Mouse (Mus musculus) v-Abl transformed pro-B cells (cell line): Measurements from ENCODE around the gene Cdh6.

Source experiments
- in situ Hi-C, 2 experiments: fragments of 400-800 bp; cut with MboI; formaldehyde crosslinking; loops; one replicate each; pipeline ENCODE4 v1.15.1; 2025; ENCODE audit not compliant: unreplicated experiment in 2 of 2

Gene Cdh6

DNA sequence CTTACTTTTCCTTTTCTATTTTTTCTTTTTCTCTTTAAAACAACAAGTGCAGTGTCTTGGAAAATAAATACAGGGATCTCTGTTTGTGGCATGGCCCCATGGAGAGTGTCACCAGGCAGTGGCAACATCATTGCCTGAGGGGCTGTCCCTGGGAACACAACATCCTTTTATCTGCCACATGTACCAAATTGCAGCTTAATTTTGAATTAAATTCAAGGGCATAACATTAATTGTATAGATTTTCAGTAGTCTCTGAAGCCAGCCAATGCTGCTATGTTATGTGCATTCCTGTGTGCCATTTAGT is 105.3 kb downstream of the Cdh6 start:
- in situ Hi-C loops: no loop called here

DNA sequence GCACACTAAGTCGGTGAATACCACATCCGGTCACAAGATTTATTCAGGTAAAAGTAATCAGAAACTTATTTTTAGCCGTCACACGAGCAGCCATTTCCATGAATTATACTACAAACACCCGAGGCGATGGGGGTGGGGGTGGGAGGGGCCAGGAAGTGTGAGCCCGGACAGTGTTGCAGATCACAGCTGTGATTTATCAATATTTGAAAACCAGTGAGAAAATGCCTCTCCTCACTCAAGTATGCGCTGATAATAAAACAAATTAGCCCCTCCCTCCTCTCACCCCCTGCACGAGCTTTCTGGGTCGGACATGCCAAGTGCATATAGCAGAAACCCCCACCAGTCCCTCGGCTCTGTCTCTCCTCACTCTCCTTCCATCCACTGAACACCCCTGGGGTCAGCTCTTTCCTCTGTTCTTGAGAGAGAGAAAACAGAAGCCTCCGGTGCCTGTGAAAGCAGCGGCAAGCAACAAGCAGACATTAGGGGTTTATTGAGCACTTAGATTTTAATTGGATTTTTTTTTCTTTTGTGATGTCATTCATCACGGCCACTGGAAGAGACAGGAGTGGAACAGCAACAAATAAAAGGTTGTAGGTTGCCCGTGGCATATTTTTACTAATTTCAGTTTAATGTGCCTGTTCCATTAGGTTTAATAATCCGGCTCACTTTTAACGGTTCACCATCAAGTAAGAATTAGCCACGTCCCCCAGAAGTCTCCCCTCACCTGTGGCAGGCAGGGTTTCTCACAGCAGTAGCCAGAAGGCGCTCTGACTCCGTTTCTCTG is 105.9 kb downstream of the Cdh6 start:
- in situ Hi-C loops: no loop called here

DNA sequence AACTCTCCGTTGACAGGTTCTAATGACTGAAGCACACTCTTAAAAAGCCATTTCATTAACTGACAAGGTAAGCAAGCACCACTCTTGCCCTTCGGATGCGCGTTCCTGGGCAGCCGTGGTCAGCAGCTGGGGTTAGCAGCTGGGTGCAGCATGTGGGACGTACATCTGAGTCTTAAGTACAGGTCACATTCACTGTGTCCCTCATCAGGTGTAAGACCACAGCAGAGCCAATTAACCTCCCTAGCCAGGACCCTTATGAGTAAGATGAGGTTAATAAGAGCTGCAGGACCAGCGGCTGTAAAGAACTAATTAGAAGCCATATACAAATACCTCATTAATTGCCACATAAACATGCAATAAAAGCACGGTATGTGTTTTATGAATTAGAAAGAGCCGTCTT is 106.7 kb downstream of the Cdh6 start:
- in situ Hi-C loops: no loop called here

DNA sequence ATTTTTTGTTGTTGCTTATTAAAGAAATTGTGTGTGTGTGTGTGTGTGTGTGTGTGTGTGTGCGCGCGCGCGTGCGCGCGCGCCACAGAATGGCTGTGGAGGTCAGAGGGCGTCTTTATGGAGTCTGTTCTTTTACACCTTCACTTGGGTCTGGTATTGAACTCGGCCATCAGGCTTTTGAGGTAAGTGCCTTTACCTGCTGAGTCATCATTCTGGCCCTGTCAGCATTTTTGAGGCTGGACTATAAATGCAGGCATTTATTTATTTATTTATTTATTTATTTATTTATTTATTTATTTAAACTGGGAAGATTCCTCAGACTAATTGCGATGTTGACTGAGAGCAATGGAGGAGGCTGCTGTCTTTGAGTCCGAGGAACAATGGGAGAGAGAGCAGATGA is 109.8 kb downstream of the Cdh6 start:
- in situ Hi-C loops: no loop called here

DNA sequence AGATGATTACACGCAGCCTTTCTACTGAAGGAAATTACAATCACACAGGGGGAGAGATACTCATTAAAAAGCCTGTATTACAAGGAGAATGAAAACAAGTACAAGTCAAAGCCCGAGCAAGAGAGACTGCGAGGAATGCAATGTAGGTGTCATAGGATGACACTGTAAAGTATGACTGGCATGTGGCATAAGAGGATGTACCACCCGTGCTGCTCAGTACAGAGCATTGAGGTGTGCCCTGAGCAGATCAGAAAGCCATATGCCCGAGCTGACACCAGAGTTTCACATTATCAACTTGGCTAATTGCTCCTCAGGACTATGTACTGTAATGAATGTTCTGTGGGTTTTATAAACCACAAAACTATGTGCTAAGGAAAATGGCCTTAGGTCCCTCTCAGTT is 115.7 kb downstream of the Cdh6 start:
- in situ Hi-C loops: no loop called here

DNA sequence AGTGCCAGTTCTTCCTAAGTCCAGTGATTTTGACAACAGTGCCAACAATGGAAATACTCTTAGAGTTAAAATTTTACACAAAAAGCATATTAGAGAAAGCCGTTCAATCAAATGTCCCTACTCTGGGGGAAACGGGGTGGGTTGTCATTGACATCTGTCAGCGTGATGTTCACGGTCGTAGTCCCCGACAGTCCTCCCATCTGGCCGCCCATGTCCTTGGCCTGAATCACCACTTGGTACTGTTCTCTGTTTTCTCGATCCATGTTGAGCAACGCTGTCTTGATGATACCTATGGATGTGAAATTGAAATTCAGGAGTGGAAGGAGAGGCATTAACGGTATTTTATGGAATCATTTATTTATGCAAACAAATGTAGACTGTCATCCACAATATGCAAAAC is 116.2 kb downstream of the Cdh6 start:
- in situ Hi-C loops: no loop called here

DNA sequence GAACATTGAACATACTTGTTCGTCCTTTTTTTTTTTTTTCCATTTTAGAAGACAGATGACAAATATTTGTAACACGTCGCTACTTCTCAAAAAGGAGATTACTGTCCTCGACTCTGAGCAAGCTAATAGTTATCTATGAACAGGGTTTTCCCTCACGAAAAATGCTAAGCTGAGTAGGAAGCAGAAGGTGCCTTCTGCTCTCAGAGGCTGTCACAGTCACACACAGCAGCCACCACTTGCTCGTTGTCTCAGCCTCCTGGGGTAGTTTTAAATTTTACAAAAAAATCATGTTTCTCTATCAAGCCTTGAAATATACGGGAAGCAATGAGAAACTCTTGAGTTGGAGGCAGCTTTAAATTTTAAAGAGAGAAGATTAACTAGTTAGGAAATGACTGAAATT is 125.6 kb downstream of the Cdh6 start:
- in situ Hi-C loops: no loop called here

DNA sequence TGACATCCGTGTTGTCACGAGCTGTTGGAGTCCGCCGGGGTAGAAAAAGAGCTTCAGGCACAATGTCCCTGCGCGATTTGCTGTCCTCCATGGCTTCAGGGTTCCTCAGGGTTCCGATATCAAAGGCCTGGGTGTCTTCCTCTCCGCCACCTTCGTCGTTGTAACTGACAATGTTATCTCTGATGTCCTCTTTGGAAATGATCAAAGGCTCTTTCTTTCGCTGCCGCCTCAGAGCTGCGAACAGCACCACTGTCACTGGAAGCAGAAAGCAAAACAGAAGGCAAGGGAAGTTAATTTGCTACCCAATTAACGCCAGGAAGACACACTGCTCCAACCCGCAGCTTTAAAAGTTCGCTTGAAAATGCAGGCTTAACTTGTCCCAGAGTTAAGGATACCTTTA is 139.0 kb downstream of the Cdh6 start:
- in situ Hi-C loops: no loop called here

DNA sequence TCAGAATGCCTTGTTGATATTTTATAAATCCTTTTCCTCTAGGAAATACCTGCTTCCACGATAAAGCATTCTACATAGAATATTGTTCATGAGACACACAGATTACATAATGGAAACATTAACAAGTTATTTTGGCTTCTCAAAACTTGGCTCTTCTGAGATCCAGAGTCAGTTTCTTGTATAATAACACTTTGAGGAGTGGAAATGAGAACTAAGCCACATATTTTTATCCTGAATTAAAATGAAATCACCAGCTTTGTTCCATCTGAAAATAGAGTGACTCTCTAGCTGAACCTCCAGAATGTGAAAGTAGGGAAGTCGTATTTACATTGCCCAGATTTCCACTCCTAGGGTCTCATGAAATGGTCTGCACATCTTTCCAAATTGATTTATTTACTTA is 142.8 kb downstream of the Cdh6 start:
- in situ Hi-C loops: no loop called here

DNA sequence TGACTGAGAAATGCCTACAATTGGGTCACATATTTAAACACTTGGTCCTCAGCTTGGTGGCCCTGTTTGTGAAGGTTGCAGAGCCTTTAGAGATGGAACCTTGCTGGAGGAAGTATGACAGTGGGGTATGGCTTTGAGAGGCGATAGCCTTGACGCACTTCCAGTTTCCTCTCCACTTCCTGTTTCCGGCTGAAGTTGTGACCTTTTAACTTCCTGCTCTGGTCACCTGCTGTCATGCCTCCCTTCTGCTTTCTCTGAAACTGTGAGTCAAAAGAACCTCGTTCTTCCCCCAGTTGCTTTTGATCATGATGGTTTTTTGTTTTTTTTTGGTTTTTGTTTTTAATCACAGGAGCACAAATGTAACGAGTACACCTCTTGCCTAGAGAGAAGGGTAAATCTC is 146.0 kb downstream of the Cdh6 start:
- in situ Hi-C loops: no loop called here

DNA sequence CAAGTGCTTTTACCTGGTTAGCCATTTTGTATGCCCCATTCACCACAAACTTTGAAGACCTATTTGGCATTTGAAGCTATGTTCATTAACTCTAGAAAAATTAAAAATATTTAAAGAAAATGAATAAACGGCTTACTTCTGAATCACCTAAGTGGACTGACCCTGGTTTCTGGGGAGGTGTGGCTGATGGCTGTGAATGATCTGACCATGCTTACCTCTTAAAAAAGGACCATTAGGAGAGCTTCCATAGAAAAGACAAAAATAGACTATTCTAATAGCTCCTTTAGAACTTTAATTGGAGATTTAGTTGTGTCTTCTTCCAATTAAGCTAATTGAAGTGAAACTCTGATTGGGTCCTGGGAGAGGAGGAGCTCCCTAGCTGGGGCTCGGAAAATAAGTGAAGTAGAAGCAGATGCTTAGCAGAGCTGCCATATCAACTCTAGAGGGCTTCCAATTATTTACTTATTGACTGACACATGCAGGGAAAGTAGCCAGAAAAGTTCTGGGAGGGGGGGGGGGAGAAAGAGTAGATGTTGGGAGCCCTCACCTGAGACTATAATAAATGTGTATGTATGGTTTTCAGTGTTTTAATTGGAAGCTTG is 156.6 kb downstream of the Cdh6 start:
- in situ Hi-C loops: no loop called here

DNA sequence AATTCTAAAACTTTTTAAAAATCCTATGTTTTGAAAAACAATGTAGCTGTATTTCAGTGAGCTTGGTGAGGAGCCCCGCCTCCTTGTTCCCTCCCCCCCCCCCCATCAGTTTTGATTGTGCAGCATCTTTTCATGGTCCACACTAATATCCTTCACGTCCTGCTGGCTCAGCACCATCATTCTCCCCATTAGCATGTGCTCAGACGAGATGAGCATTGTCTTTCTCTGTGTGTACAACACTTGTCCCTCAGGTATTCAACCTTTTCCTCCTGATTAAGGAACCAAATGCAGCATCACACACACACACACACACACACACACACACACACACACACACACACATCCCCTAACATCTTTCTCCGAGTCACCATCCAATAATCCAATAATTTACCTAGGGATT is 164.7 kb downstream of the Cdh6 start:
- in situ Hi-C loops: no loop called here

DNA sequence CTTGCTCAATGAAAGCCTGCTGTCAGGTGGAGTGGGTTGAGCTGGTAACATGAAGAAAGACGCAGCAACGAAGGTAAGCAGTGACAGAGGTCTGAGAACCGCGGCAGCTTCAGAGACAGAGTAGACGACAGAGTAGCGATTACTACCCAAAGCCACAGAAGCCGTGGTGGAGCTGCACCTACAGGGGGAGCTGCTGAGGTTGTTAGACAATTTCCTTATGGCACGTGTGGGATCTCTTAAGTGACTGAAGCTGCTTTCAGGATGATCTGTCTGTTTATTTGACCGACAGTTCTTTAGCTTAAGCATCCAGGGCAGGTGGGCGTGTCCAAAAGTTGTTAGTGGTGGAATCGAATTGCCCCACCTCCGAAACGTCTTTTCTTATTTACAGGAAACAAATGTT is 167.5 kb downstream of the Cdh6 start:
- in situ Hi-C loops: no loop called here

DNA sequence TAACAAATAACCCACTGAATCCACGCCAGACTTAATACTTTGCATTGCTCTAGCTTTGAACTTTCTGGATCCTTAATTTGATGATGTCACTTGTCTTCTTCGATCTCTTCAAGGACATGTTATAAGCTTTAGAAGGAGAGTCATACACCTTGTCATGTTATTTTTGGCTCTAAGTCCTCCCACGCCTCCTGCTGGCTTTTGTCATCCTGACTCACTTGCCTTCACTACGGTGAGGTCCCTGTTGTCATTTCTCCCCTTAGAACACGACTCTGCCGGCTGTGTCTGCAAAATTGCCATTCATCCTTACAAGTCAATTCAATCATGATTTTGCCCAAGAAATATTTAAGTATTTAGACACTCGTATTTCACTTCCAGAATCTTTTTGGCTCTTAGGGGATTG is 171.9 kb downstream of the Cdh6 start:
- in situ Hi-C loops: no loop called here

DNA sequence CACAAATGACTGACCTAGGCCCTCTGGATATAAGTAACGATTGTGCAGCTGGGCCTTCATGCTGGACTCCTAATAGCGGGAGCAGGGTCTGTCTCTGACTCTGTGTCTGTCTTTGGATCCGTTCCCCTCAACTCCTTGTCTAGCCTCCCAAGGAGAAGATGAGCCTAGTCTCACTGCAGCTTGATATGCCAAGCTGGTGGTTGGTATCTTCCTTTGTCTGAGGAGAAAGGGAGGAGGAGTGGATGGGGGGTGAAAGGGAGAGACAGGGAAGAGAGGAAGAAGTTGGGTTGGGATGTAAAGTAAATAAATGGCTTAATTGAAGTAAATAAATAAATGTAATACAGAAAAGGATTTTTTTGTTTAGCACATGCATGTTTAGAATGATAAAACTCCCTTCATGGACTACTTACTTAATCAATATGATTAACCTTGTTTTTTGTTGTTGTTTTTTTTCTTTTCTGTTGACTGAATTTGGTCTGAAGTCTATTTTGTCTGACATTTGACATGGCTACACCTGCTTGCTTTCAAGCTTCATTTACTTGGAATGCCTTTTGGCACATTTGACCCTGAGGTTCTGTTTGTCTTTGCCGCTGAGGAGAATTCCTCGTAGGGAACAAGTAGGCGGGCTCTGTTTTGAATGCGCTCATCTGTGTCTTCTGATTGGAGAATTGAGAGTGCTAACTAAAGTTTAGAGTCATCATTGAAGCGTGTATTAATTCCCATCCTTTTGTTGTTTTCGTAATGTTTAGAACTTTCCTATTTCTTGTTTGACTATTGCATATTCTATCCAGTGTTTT is 178.7 kb downstream of the Cdh6 start:
- in situ Hi-C loops: no loop called here
